Mouse (Mus musculus): Measurements from ENCODE around the gene Rragd.
"Not testable (repeated sequence)": the region's sequence is repeated elsewhere in the genome, so short reads cannot be mapped to it uniquely, and the experiment has no call there.

Rragd gene

DNA sequence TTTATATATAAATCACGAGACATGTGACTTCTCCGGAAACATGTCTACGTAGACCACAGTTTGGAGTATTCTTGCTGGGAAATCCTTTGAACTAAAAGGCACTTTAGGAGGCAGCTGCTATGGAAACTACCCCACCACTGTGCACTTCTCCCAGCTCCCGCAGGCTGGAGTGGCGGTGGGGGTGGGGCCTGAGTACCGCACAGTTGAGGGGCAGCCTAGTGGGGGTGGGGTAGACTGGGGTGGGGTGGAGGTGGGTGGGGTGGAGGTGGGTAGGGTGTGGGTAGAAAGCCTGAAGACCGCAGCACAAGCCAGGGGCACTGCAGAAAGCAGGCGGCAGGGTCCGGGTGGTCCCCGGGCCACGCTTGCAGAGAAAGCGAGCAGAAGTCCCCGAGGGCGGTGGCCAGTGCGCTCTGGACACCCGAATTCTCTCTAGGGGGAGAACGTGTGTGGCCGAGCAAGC, at the start of gene Rragd:
Rragd (plus strand) TSS at position 322 of the 460 bp plus-strand sequence.
- no peak for DNase-seq (ENCODE audit: low spot score)

- no peak for DNase-seq (ENCODE audit: low spot score)
Measured at GRCm38 (mm10) chr4:32936762-32937341, 46.0 kb upstream of the Rragd start.

DNA sequence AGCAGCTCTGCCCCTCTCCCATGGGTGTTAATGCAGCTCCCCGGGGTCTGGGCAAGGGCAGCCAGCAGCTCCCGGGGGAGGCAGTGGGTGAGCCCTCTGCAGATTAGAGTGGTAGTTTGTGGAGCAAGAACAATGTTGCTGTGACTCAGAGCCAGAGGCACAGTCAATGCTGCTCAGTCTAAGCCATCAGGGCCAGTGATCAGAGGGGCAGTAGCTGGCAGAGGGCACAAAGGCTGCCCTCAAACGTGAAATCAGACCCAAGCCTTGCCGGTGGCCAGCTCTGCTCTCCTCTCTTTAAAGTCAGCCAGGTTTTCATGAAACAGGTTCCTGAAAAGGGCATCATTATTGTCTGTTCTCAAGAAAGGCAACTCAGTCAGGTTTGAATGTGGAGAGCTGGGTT, 43.3 kb upstream of the Rragd start:
- no peak for DNase-seq (ENCODE audit: low spot score)

DNA sequence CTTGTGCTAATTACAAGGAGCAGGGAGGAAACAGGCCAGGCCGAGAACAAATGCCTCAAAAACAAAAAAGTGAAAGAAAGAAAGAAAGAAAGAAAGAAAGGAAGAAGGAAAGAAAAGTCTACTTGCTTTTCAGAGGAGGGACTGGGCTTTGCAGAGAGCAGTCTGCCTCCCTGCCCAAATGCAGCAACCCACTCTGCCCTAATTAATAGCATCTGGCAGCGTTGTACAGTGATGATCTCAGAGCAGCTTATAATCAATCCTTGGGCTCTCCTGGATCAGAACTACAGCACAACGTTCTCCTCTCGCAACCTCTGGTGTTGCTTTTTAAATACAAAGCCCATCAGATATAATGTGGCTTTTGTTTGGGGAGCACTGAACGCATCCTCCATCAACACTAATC, 42.9 kb upstream of the Rragd start:
- no peak for DNase-seq (ENCODE audit: low spot score)

DNA sequence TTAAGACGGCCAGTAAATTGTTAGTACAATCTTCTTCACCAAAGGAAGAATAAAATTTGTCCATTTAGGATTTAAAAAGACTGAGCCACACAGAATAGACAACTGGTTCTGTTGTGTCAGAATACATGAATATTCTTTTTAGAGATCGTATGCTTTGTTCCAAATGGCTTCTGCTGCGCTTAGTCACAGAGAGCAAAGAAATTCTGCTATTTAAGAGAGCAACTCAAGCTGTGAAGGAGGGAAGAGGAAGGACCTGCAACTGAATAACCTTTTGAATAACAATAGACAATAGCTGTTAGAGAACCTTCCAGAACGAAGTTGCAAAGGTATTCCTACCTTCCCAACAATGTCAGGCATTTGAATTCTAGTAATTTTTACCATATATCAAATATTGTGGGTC, 41.9 kb upstream of the Rragd start:
- DNase-seq (ENCODE audit: low spot score) = no peak

DNA sequence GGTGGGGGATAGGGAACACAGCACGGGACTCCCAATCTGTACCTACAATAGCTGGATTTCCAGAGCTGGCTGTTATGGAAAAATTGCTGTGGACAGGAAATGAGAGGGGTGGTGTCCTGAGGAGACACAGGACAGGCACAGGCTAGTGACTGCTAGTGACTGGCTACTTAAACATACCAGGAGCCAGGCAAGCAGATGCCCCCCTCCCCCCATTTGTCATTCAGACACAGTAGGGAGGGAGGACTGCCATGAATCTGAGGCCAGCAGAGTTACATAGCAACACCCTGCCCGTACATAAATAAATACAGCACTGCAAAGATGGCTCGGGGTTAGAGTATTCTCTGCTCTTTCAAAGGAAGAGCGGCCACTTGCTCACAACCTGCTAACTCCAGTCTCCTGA, 35.2 kb upstream of the Rragd start:
- DNase-seq (ENCODE audit: low spot score) = no peak

DNA sequence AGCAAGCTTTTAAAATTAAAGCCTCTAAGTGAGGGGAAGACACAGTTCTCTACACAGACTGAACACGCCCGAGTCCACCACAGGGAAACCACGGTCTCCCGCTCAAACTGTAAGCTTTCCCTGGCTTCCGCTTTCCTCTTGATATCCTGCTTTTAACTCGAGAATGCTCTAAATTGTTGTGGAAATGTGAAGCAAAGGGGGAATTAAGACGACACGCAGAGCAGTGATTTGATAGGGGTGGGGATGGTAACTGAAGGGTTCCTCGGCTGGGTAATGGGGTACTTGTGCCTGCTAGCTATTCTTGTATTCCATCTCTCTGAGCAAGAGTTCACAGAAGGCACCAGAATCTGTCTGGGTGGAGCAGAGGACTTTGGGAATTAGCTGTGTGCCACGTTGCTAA, 34.1 kb upstream of the Rragd start:
- DNase-seq (ENCODE audit: low spot score) = no peak

- peak; percentile 75 for DNase-seq (ENCODE audit: low spot score)
Measured at GRCm38 (mm10) chr4:32950356-32951034, 32.3 kb upstream of the Rragd start, which contains the start of gene Ankrd6. Gene Ankrd6, minus strand, starts transcription at chr4:32950841.

- DNase-seq (ENCODE audit: low spot score) = no peak
Measured at GRCm38 (mm10) chr4:32951035-32951940, 31.5 kb upstream of the Rragd start.

DNA sequence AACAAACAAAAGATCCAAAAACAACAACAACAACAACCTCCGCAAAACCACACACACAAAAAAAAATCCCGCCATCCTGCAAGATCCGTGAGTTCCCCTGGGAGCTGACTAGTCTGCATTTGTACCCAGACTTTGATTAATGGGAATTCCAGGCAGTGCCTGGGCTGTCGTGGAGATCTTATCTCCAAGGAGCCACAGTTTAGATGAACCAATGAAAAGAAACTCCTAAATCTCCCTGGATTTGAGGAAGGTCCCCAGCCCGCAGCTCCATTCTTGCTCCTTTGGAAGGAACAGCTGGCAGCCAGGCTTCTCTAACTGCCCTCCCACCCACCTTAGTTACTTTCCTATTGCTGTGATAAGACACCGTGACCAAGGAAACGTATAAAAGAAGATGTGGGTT, 30.2 kb upstream of the Rragd start:
- DNase-seq (ENCODE audit: low spot score) = no peak

DNA sequence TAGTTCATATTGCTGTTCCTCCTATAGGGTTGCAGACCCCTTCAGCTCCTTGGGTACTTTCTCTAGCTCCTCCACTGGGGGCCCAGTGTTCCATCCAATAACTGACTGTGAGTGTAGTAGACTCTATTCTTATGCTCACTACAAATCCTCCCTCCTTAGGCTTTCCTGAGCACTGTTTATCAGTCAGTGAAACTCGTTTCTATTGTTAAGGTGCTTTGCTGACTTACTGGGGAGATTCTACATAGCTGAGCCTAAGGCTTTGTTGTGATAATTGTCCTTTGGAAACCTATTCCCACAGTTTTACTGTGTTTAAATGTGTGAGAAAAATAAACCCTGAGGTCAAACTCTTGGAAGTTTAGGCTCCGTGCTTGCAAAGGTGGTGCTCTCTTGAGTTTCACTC, 26.4 kb upstream of the Rragd start:
- no peak for DNase-seq (ENCODE audit: low spot score)

- no peak for DNase-seq (ENCODE audit: low spot score)
Measured at GRCm38 (mm10) chr4:32961394-32961793, 21.4 kb upstream of the Rragd start.

DNA sequence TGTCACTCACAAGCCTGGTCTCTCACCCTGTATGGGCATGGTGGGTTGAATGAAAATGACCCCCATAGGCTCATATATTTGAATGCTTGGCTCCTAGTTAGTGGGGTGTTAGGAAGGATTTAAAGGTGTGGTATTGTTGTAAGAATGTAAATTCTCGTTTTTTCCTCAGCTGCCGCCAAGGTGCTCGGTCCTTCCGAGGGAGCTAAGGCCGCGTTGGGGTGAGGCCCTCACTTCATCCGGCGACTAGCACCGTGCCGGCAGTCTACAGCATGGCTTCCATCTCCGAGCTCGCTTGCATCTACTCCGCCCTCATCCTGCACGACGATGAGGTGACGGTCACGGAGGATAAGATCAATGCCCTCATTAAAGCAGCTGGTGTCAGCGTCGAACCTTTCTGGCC, 18.2 kb upstream of the Rragd start:
- DNase-seq (ENCODE audit: low spot score) = not testable (repeated sequence)

DNA sequence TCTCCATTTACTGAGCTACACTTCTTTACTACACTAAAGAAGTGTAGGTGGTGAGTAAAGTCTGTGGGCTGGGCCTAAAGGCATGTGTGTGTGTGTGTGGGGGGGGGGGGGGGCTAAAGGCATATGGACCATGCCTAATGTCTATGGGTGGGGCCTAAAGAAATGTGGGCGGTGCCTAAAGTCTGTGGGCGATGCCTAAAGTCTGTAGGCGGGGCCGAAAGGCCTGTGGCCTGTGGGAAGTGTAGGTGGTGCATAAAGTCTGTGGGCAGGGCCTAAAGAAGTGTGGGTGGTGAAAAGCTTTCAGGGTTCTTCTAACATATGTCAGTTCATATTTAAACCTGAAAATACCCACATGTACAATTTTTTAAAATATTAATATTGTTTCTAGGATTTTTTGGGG, 5.5 kb upstream of the Rragd start:
- no peak for DNase-seq (ENCODE audit: low spot score)

GRCm38 (mm10) chr4:32980061-32980460, 2.8 kb upstream of the Rragd start:
- no peak for DNase-seq (ENCODE audit: low spot score)

DNA sequence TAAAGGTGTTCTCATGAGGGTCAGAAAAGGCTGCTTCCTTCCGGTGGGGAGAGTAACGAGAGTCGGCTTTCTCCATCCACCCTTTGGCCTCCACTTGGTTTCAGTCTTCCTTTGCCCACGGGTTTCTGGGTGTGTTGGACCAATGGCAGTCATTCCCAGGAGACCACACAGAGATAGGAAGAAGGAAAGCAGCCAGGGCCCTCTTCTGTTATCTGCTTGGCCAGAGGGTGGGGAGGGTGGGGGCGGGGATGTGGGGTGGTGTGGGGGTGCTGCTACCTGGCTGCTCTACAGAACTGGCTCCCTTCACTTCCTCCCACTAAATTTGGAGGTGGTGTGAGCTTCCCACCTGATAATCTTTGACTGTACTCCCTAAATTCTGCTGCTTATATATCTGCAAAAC, 1.2 kb upstream of the Rragd start:
- DNase-seq (ENCODE audit: low spot score) = no peak

DNA sequence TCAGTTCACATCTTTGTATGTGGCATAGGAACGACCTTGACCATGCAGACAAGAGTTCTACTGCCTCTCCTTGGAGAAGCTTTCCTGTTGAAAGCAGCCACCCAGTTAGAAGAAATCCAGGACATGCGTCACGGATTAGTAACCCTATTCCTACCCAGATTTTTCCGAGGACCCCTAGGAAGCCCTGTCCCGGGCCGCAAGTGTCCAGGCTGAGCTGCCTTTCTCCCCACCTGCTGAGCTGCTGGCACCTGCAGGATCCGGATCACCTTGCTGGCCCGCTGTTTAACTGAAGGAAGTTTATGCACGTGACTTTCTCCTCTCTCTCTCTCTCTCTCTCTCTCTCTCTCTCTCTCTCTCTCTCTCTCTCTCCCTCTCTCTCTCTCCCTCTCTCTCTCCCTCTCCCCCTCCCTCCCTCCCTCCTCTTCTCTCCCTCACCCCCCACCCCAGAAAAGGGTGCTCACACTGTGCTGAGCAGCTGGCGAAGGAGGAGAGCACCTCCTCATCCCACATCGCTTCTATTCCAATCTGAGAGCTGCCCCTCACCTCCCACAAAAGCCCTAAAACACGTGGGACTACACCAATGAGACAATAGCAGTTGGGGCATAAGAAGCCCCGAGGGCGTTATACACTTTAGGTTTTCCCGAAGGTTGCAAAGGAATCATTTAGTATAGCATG, 659 bp upstream of the Rragd start:
- peak; percentile 6 for DNase-seq (ENCODE audit: low spot score)

DNA sequence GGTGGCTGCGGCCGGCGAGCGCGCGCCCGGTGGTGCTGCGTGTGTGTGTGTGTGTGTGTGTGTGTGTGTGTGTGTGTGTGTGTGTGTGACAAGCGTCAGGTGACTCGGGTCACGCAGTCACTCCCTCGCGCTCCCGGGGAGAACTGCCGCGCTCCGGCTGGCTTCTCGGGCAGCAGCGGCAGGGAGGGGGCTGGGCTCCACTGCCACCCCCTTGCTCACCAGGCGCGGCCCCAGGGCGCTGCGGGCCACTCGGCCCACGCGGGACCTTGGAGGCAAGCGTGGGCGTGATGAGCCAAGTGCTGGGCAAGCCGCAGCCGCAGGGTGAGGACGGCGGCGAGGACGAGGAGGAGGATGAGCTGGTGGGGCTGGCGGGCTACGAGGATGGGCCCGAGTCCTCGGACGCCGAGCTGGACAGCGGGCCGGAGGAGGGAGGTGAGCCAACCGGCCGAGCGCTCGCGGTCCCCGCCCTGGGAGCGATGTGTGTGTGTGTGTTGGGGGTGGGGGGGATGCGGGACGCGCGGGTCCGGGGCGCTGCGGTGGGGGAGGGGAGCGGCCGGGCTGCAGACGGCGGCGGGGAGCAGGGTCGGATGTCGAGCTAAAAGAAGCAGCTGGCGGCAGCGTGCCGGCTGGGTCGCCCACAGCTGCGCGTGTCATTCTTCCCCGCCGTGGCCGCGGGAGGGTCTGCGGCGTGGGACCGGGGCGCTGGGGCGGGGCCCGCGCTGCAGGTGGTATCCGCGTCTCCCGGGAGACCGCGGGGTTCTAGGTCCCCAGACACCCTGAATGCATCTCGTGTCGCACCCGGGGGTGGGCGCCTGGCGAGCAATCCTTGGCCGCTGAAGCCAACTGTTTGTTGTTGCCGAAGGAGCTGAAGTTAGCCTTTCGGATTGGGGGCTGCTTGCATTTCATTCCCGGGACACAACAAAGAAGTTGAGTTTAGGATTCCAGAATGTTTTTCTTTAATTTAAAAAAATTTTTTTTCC, 629 bp downstream of the Rragd start:
- DNase-seq (ENCODE audit: low spot score) = peak; percentile 59

- DNase-seq (ENCODE audit: low spot score) = no peak
Measured at GRCm38 (mm10) chr4:32984242-32984641, 1.4 kb downstream of the Rragd start.

DNA sequence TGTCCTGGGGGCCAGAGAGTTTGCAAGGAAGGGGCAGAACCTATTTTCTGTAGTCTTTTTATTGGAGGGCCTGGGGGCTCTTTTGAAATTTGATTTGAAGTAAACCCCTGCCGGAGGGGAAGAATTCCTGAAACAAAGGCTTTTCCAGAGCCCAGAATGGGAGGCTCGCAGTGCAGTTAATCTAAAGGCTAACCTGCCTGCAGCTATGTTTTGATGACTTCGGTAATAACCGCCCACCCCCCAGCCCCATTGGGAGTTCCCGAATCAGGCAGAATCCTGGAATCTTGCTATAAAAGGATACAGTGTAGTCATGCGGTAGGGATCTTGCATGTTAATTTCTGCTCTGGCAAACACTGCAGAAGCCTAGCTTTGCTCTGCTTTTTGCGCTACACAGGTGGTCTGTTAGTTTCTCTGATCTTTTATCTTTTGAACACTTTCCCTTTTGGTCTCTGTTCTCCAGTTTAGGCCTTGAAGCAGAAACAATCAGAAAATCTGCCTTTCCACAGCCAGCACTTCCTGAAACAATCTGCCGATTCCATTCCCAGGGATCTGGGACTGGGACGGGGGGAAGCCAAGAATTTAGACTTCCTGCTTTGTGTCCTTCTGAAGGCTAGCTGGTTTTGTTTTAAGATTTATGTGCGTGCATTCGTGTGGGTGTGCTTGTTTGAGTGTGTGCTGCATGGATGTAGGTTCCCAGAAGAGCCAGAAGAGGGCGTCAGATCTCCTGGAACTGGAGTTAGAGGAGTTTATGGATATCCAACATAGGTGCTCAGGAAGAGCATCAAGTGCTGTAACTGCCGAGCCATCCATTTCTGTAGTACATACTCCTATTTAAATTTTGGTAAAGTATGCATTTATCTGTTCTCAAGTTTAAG, 2.2 kb downstream of the Rragd start:
- DNase-seq (ENCODE audit: low spot score) = no peak
